Mouse (Mus musculus) MEL (cell line): ENCODE measurements around the gene Cdpf1. TPM values are rescaled to one million over a fixed set of nuclear protein-coding genes. Genes with fewer than 3 reads are reported as not detected.

ENCODE experiments used
- DNase-seq: peaks from one replicate; pipeline ENCODE4 v3.0.0; 2011; ENCODE audit warnings: low read depth, low spot score
- H3K27ac ChIP-seq: 2 replicates; pipeline ENCODE4 v1.5.1; 2012; ENCODE audit warnings: low read depth, mild to moderate bottlenecking, control low read depth, low read length, moderate library complexity; ENCODE audit not compliant: control insufficient read depth
- H3K27me3 ChIP-seq, 2 experiments: fragments of 150-350 bp in 1 of 2; sonication (generic) in 1 of 2; 2 replicates each; pipeline ENCODE4 v1.6.1; 2012; ENCODE audit warnings: low read length in 2 of 2, mild to moderate bottlenecking in 2 of 2, improper control_type of control experiment in 1 of 2, moderate library complexity in 1 of 2; ENCODE audit not compliant: insufficient read depth in 2 of 2, control insufficient read depth in 1 of 2
- H3K36me3 ChIP-seq, 2 experiments: 2 replicates each; pipeline ENCODE4 v1.6.1; 2012 to 2014; ENCODE audit warnings: low read length in 2 of 2, improper control_type of control experiment in 1 of 2, inconsistent platforms in 1 of 2, mild to moderate bottlenecking in 1 of 2; ENCODE audit not compliant: insufficient read depth in 2 of 2, control insufficient read depth in 1 of 2
- H3K4me1 ChIP-seq, 2 experiments: fragments of 150-350 bp in 1 of 2; sonication (generic) in 1 of 2; 2 replicates each; pipeline ENCODE4 v1.6.1; 2012; ENCODE audit warnings: low read length in 2 of 2, improper control_type of control experiment in 1 of 2, mild to moderate bottlenecking in 1 of 2; ENCODE audit not compliant: insufficient read depth in 2 of 2, control insufficient read depth in 1 of 2
- H3K4me3 ChIP-seq, 2 experiments: fragments of 150-350 bp in 1 of 2; sonication (generic) in 1 of 2; 2 replicates each; pipeline ENCODE4 v1.5.1; 2012; ENCODE audit warnings: low read depth in 2 of 2, low read length in 2 of 2, mild to moderate bottlenecking in 2 of 2, moderate library complexity in 2 of 2, control low read depth in 1 of 2, improper control_type of control experiment in 1 of 2; ENCODE audit not compliant: control insufficient read depth in 1 of 2, insufficient read depth in 1 of 2
- H3K79me2 ChIP-seq: 2 replicates; pipeline ENCODE4 v1.6.1; 2012; ENCODE audit warnings: mild to moderate bottlenecking, low read length, moderate library complexity; ENCODE audit not compliant: control insufficient read depth, poor library complexity, insufficient read depth
- H3K9ac ChIP-seq: 2 replicates; pipeline ENCODE4 v1.6.1; 2012; ENCODE audit warnings: low read depth, mild to moderate bottlenecking, control low read depth, low read length, moderate library complexity; ENCODE audit not compliant: control insufficient read depth, poor library complexity, severe bottlenecking
- H3K9me3 ChIP-seq: fragments of 150-350 bp; sonication (generic); replicated peaks from 2 replicates; pipeline ENCODE4 v1.6.1; 2012; ENCODE audit warnings: mild to moderate bottlenecking, low read length, improper control_type of control experiment, moderate library complexity; ENCODE audit not compliant: insufficient read depth
- BHLHE40 ChIP-seq: IDR thresholded peaks from 2 replicates; pipeline ENCODE4 v1.6.1; 2012; ENCODE audit warnings: low read depth, mild to moderate bottlenecking, inconsistent platforms, low read length, improper control_type of control experiment, borderline replicate concordance
- CTCF ChIP-seq, 3 experiments: IDR thresholded peaks in 2 of 3; conservative IDR thresholded peaks in 1 of 3; 2 replicates each; pipeline ENCODE4 v1.5.1; 2011 to 2012; ENCODE audit warnings: low read length in 3 of 3, low read depth in 2 of 3, mild to moderate bottlenecking in 2 of 3, improper control_type of control experiment in 1 of 3, inconsistent platforms in 1 of 3, mixed read lengths in 1 of 3, moderate library complexity in 1 of 3; ENCODE audit not compliant: control insufficient read depth in 1 of 3, insufficient read depth in 1 of 3, poor library complexity in 1 of 3, severe bottlenecking in 1 of 3
- ELF1 ChIP-seq: IDR thresholded peaks from 2 replicates; pipeline ENCODE4 v1.6.1; 2014; ENCODE audit warnings: low read depth, mild to moderate bottlenecking, inconsistent platforms, low read length, improper control_type of control experiment, moderate library complexity
- EP300 ChIP-seq, 2 experiments: IDR thresholded peaks; 2 replicates each; pipeline ENCODE4 v1.6.1; 2011; ENCODE audit warnings: improper control_type of control experiment in 2 of 2, low read length in 2 of 2, low read depth in 1 of 2, mild to moderate bottlenecking in 1 of 2
- GATA1 ChIP-seq: IDR thresholded peaks from 2 replicates; pipeline ENCODE4 v1.6.1; 2011; ENCODE audit warnings: low read depth, low read length, improper control_type of control experiment
- HCFC1 ChIP-seq: IDR thresholded peaks from 2 replicates; pipeline ENCODE4 v1.6.1; 2012; ENCODE audit warnings: low read depth, mild to moderate bottlenecking, inconsistent platforms, low read length, improper control_type of control experiment, moderate library complexity
- JUND ChIP-seq: IDR thresholded peaks from 2 replicates; pipeline ENCODE4 v1.6.1; 2011; ENCODE audit warnings: low read depth, mild to moderate bottlenecking, improper control_type of control experiment, low read length
- KAT2A ChIP-seq: conservative IDR thresholded peaks from 2 replicates; pipeline ENCODE4 v1.6.1; 2012; ENCODE audit warnings: low read depth, low read length, improper control_type of control experiment, inconsistent platforms
- MYB ChIP-seq: IDR thresholded peaks from 2 replicates; pipeline ENCODE4 v1.6.1; 2011; ENCODE audit warnings: mild to moderate bottlenecking, low read depth, low read length, improper control_type of control experiment
- MYC ChIP-seq: IDR thresholded peaks from 2 replicates; pipeline ENCODE4 v1.6.1; 2011; ENCODE audit warnings: low read depth, mild to moderate bottlenecking, low read length, improper control_type of control experiment, moderate library complexity
- NELFE ChIP-seq: IDR thresholded peaks from 2 replicates; pipeline ENCODE4 v1.6.1; 2011; ENCODE audit warnings: low read depth, low read length, improper control_type of control experiment
- POLR2AphosphoS2 ChIP-seq: IDR thresholded peaks from 2 replicates; pipeline ENCODE4 v1.6.1; 2011; ENCODE audit warnings: low read length, improper control_type of control experiment
- POLR2AphosphoS5 ChIP-seq: IDR thresholded peaks from 2 replicates; pipeline ENCODE4 v1.6.1; 2012; ENCODE audit warnings: low read depth, borderline replicate concordance, mild to moderate bottlenecking, inconsistent platforms, low read length, moderate library complexity, mixed read lengths
- RAD21 ChIP-seq: IDR thresholded peaks from 2 replicates; pipeline ENCODE4 v1.6.1; 2011; ENCODE audit warnings: mild to moderate bottlenecking, low read depth, low read length, improper control_type of control experiment
- SMC3 ChIP-seq: IDR thresholded peaks from 2 replicates; pipeline ENCODE4 v1.6.1; 2011; ENCODE audit warnings: low read depth, low read length, improper control_type of control experiment
- TAL1 ChIP-seq: IDR thresholded peaks from 2 replicates; pipeline ENCODE4 v1.6.1; 2012; ENCODE audit warnings: mild to moderate bottlenecking, inconsistent platforms, low read length, moderate library complexity, mixed read lengths
- TCF12 ChIP-seq: IDR thresholded peaks from 2 replicates; pipeline ENCODE4 v1.6.1; 2014; ENCODE audit warnings: low read depth, mild to moderate bottlenecking, inconsistent platforms, low read length, improper control_type of control experiment, moderate library complexity
- UBTF ChIP-seq: IDR thresholded peaks from 2 replicates; pipeline ENCODE4 v1.6.1; 2012; ENCODE audit warnings: low read depth, mild to moderate bottlenecking, inconsistent platforms, low read length, improper control_type of control experiment, moderate library complexity, borderline replicate concordance; ENCODE audit not compliant: insufficient read depth
- USF1 ChIP-seq: IDR thresholded peaks from 2 replicates; pipeline ENCODE4 v1.6.1; 2014; ENCODE audit warnings: low read depth, mild to moderate bottlenecking, inconsistent platforms, low read length, improper control_type of control experiment, moderate library complexity
- ZC3H11A ChIP-seq: IDR thresholded peaks from 2 replicates; pipeline ENCODE4 v1.6.1; 2012; ENCODE audit warnings: low read depth, mild to moderate bottlenecking, inconsistent platforms, low read length, improper control_type of control experiment
- polyA plus RNA-seq, 2 experiments: library from polyadenylated mRNA; stranded (reverse) in 1 of 2; unstranded in 1 of 2; fragments of >175 nt in 1 of 2; fragments of >200 nt in 1 of 2; gene quantifications; 2 replicates each; pipeline versions ENCODE4 v1.2.1 to v1.2.4; 2012; ENCODE audit warnings: low replicate concordance in 2 of 2, low read depth in 1 of 2; ENCODE audit not compliant: insufficient read length in 2 of 2, insufficient read depth in 1 of 2, missing spikeins in 1 of 2
- total RNA-seq: library from RNA; depleted of rRNA; stranded (reverse); fragments of 300-350 nt; gene quantifications from 2 replicates; pipeline ENCODE4 v1.2.3, GENCODE M21; 2012

The Cdpf1 gene
- total and polyA plus RNA-seq, 3 experiments, result 30.5 to 44.0 TPM; not detected in 1

DNA sequence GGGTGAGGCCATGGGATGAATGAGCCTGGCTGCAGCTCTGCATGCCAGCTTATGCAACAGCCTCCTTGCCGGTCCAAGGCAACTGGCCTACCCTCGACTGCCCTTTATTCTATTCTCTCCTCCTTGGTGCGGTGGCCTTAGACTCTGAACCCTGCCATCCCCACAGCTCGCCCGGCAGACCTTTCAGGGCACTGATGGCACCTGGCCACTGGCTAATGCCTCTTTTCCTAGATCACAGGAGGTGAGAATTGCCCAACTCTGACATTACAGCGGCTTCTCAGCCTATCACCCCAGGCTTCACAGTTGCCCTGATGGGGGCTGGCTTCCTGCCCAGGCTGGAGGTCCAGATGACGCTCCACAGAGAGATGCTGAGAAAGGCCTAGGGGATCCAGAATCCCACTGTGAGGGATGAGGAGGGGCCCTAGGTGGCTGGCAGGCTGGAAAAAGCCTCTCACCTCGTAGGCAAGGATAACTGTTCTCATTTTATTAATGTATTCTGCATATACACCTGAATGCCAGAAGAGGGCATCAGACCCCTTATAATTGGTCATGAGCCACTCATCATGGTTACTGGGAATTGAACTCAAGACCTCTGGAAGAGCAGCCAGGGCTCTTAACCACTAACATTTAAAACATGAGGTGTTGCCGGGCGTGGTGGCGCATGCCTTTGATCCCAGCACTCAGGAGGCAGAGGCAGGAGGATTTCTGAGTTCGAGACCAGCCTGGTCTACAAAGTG, 40.3 kb upstream of the Cdpf1 start:
- Histone ChIP-seq H3K27ac (no peak overlapping the region), H3K27me3 (no peaks in the 10 kb centered on the region), H3K79me2 (no peaks in the 10 kb centered on the region), H3K4me1 (no peaks in the 10 kb centered on the region), H3K9me3 (no peaks in the 10 kb centered on the region), H3K9ac (no peak overlapping the region), H3K4me3 (no peak overlapping the region), H3K36me3 (no peaks in the 10 kb centered on the region)
- TF ChIP-seq NELFE (no peak), ZC3H11A (peak; percentile 37), MYB (no peak), SMC3 (peak; percentile 38), RAD21 (peak; percentile 57), GATA1 (no peak), CTCF (IDR thresholded peaks at IDR 0.05 in 2 of 3, conservative IDR thresholded peaks at IDR 0.05 in 1 of 3; ENCODE audit: control insufficient read depth in 1 of 3, insufficient read depth in 1 of 3, low read depth in 2 of 3, low read length in 3 of 3, poor library complexity in 1 of 3, severe bottlenecking in 1 of 3) (peak in 2 of 3 experiments; percentile 41 to 57; a peak in 3 of 6 replicates)
- DNase-seq, result peak; percentile 38

DNA sequence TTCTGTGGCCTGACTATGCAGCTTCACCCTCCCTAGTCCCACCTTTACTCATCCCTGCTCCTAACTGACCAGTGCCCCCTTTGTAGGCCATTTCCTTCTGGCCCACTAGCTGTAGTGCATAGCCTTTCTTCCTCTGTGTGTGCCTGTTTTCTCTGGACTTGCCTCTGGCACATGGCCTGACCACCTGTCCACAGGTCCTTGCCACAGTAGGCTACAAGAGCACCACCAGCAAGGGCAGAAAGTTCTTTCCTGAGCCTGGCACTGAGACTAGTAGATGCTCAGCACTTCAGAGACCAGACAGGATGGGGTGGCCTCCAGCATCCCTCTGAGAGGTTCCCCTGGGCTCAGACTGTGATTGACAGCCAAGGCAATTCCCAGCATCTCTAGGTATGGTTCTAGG, 33.6 kb upstream of the Cdpf1 start:
- TF ChIP-seq MYC, result no peak
- TF ChIP-seq POLR2AphosphoS5, result no peak
- no peak for TF ChIP-seq BHLHE40
- TF ChIP-seq EP300 (IDR thresholded peaks at IDR 0.05; ENCODE audit: low read depth in 1 of 2, low read length in 2 of 2), result no peak
- TF ChIP-seq POLR2AphosphoS2, result no peak
- no peak for TF ChIP-seq MYB
- TF ChIP-seq TCF12, result no peak
- TF ChIP-seq KAT2A, result no peak
- no peak for TF ChIP-seq JUND
- TF ChIP-seq HCFC1, result no peak
- TF ChIP-seq USF1, result no peak
- TF ChIP-seq UBTF, result no peak
- TF ChIP-seq TAL1, result no peak
- no peak for TF ChIP-seq ELF1
- TF ChIP-seq GATA1, result no peak
- TF ChIP-seq RAD21, result no peak
- TF ChIP-seq CTCF (IDR thresholded peaks at IDR 0.05 in 2 of 3, conservative IDR thresholded peaks at IDR 0.05 in 1 of 3; ENCODE audit: control insufficient read depth in 1 of 3, insufficient read depth in 1 of 3, low read depth in 2 of 3, low read length in 3 of 3, poor library complexity in 1 of 3, severe bottlenecking in 1 of 3), result no peak
- Histone ChIP-seq H3K4me1 (no peaks in the 10 kb centered on the region), H3K9ac (no peak overlapping the region), H3K27ac (no peak overlapping the region), H3K79me2 (no peaks in the 10 kb centered on the region), H3K4me3 (no peak overlapping the region), H3K9me3 (no peaks in the 10 kb centered on the region), H3K36me3 (no peaks in the 10 kb centered on the region), H3K27me3 (no peaks in the 10 kb centered on the region)
- no peak for DNase-seq
